Mouse (Mus musculus) lung, embryonic 15.5 days (tissue): ENCODE measurements around the gene Gab1. TPM values are rescaled to one million over a fixed set of nuclear protein-coding genes. Genes with fewer than 3 reads are reported as not detected.
A peak's percentile ranks its signal among the peaks of the same experiment; 100 is the strongest.

Experiments used
- ATAC-seq: fragments of 200-750 bp; cut with Nextera tagmentation; 2 replicates; pipeline ENCODE4 v1.8.0; 2017; ENCODE audit warnings: moderate number of reproducible peaks, borderline replicate concordance; ENCODE audit not compliant: low FRiP score, low TSS enrichment; ENCODE audit errors: extremely low read depth
- H3K27ac ChIP-seq: fragments of 300-500 bp; sonication (generic); 2 replicates; pipeline ENCODE4 v1.5.1; 2015; ENCODE audit warnings: moderate library complexity, mild to moderate bottlenecking, inconsistent platforms
- H3K27me3 ChIP-seq: fragments of 300-500 bp; sonication (generic); 2 replicates; pipeline ENCODE4 v1.6.1; 2015; ENCODE audit warnings: inconsistent platforms
- H3K36me3 ChIP-seq: fragments of 300-500 bp; sonication (generic); 2 replicates; pipeline ENCODE4 v1.6.1; 2015; ENCODE audit warnings: inconsistent platforms
- H3K4me1 ChIP-seq: fragments of 300-500 bp; sonication (generic); 2 replicates; pipeline ENCODE4 v1.6.1; 2015; ENCODE audit warnings: inconsistent platforms
- H3K4me2 ChIP-seq: fragments of 300-500 bp; sonication (generic); 2 replicates; pipeline ENCODE4 v1.6.1; 2015; ENCODE audit warnings: inconsistent platforms, mild to moderate bottlenecking, moderate library complexity
- H3K4me3 ChIP-seq: fragments of 300-500 bp; sonication (generic); 2 replicates; pipeline ENCODE4 v1.5.1; 2015; ENCODE audit warnings: mild to moderate bottlenecking, inconsistent platforms
- H3K9ac ChIP-seq: fragments of 300-500 bp; sonication (generic); 2 replicates; pipeline ENCODE4 v1.6.1; 2015; ENCODE audit warnings: inconsistent platforms
- H3K9me3 ChIP-seq: fragments of 300-500 bp; sonication (generic); 2 replicates; pipeline ENCODE4 v1.6.1; 2016; ENCODE audit warnings: inconsistent platforms
- WGBS: fragments of 180-500 bp; shearing (Covaris S2); methylation state at CpG from one replicate; pipeline ENCODE4 v1.1.7; 2015; 5-methylcytosine and 5-hydroxymethylcytosine counted together
- polyA plus RNA-seq: library from polyadenylated mRNA; unstranded; fragments of >200 nt; fragmentation: Nextera tagmentation; extraction: Ambion mirVana; gene quantifications from 2 replicates; pipeline ENCODE4 v1.2.1, GENCODE M21; 2015

Gene Gab1
- polyA plus RNA-seq, 1 experiment from 2014 or later = 22.2 TPM

GRCm38 (mm10) chr8:80796070-80796469 is 84.2 kb downstream of the Gab1 start:
- peaks cover 10% of the 10 kb centered on the region; the same call in 1 of the 2 replicates for H3K36me3 ChIP-seq
- peaks cover 10% of the 10 kb centered on the region; the same call in 1 of the 2 replicates for H3K4me1 ChIP-seq
- no peaks in the 10 kb centered on the region for H3K9me3 ChIP-seq
- no peak overlapping the region for H3K9ac ChIP-seq
- no peak for ATAC-seq
- no peaks in the 10 kb centered on the region for H3K27me3 ChIP-seq
- no peak overlapping the region for H3K4me3 ChIP-seq
- no peak overlapping the region for H3K4me2 ChIP-seq
- 0 out of 2 replicates have a peak overlapping the region, but pooled peaks have one; percentile 7 for H3K27ac ChIP-seq
- WGBS = 44% methylated on average over 4 of the region's 4 CpGs

GRCm38 (mm10) chr8:80794585-80795509 is 85.5 kb downstream of the Gab1 start:
- ATAC-seq = no peak
- H3K9ac ChIP-seq = no peak overlapping the region
- no peak overlapping the region for H3K27ac ChIP-seq
- no peak overlapping the region for H3K4me3 ChIP-seq
- WGBS = 75% methylated on average over 19 of the region's 19 CpGs
- peaks cover 17% of the 10 kb centered on the region; the same call in 1 of the 2 replicates for H3K36me3 ChIP-seq
- no peak overlapping the region for H3K4me2 ChIP-seq
- no peaks in the 10 kb centered on the region for H3K9me3 ChIP-seq
- peaks cover 12% of the 10 kb centered on the region; the same call in 1 of the 2 replicates for H3K4me1 ChIP-seq
- no peaks in the 10 kb centered on the region for H3K27me3 ChIP-seq

GRCm38 (mm10) chr8:80793791-80794515 is 86.4 kb downstream of the Gab1 start:
- H3K9me3 ChIP-seq = no peaks in the 10 kb centered on the region
- no peak overlapping the region for H3K4me2 ChIP-seq
- no peaks in the 10 kb centered on the region for H3K27me3 ChIP-seq
- H3K9ac ChIP-seq = no peak overlapping the region
- H3K4me1 ChIP-seq = peaks cover 16% of the 10 kb centered on the region; the same call in 1 of the 2 replicates
- ATAC-seq = no peak
- H3K36me3 ChIP-seq = peaks cover 12% of the 10 kb centered on the region; the same call in 1 of the 2 replicates
- no peak overlapping the region for H3K4me3 ChIP-seq
- 65% methylated on average over 11 of the region's 11 CpGs for WGBS
- no peak overlapping the region for H3K27ac ChIP-seq

- 87% methylated on average over 5 of the region's 5 CpGs for WGBS
- H3K9ac ChIP-seq = no peak overlapping the region
- H3K27me3 ChIP-seq = no peaks in the 10 kb centered on the region
- peaks cover 16% of the 10 kb centered on the region; the same call in 1 of the 2 replicates for H3K4me1 ChIP-seq
- ATAC-seq = no peak
- H3K9me3 ChIP-seq = no peaks in the 10 kb centered on the region
- H3K36me3 ChIP-seq = peaks cover 24% of the 10 kb centered on the region
- no peak overlapping the region for H3K27ac ChIP-seq
- no peak overlapping the region for H3K4me3 ChIP-seq
- H3K4me2 ChIP-seq = no peak overlapping the region
These were observed 88.1 kb downstream of the Gab1 start for GRCm38 (mm10) chr8:80792214-80792613.

DNA sequence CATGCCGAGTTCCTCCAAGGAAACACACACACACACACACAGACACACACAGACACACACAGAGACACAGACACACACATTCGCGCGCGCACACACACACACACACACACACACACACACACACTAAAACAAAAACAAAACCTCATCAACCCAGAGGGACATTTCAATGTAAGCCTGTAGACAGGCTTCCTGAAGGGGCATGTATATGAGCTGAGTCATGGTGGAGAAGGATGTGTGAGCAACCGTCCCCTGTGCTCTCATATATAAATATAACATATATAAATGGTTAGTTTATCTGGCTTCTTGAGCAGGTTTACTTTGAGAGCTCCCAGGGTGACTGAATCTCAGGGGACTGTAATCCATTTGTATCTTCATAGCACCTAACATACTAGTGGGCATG is 91.0 kb downstream of the Gab1 start:
- WGBS = 80% methylated on average over 6 of the region's 6 CpGs

DNA sequence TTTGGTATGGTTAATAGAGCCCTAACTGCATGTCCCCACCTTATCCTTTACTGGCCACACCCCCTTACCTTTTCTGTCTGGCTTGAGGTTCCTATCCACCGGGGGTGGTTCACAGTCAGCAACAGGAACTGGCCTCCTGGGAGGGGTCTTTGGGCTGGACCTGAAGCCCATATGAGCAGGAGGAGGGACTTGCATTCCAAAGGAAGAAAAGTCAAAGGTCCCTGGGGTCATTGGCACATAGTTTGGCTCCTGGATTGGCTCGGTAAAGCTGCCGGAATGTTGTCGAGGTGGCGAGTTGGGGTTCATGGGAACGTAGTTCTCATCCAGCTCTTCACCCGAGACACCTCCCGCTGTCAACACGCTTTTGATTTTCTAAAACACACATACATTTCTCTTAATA is 95.8 kb downstream of the Gab1 start:
- H3K9ac ChIP-seq = no peak overlapping the region
- H3K36me3 ChIP-seq = peaks cover 44% of the 10 kb centered on the region
- H3K27ac ChIP-seq = no peak overlapping the region
- 86% methylated on average over 9 of the region's 9 CpGs for WGBS
- no peak overlapping the region for H3K4me3 ChIP-seq
- peaks cover 13% of the 10 kb centered on the region for H3K4me1 ChIP-seq
- no peak for ATAC-seq
- H3K4me2 ChIP-seq = no peak overlapping the region
- no peaks in the 10 kb centered on the region for H3K9me3 ChIP-seq
- H3K27me3 ChIP-seq = no peaks in the 10 kb centered on the region

More for the DNA sequence above, 91.0 kb downstream of the Gab1 start:
- Histone ChIP-seq H3K9ac (no peak overlapping the region), H3K4me3 (no peak overlapping the region), H3K4me1 (0 out of 2 replicates have a peak, but pooled peaks cover 6% of the 10 kb centered on the region), H3K36me3 (peaks cover 30% of the 10 kb centered on the region), H3K27me3 (no peaks in the 10 kb centered on the region), H3K4me2 (no peak overlapping the region), H3K9me3 (no peaks in the 10 kb centered on the region), H3K27ac (no peak overlapping the region)
- no peak for ATAC-seq

GRCm38 (mm10) chr8:80783271-80783670 is 97.0 kb downstream of the Gab1 start:
- H3K27me3 ChIP-seq = no peaks in the 10 kb centered on the region
- H3K4me1 ChIP-seq = peaks cover 11% of the 10 kb centered on the region
- H3K27ac ChIP-seq = no peak overlapping the region
- H3K36me3 ChIP-seq = peaks cover 42% of the 10 kb centered on the region
- no peak overlapping the region for H3K4me3 ChIP-seq
- H3K4me2 ChIP-seq = no peak overlapping the region
- no peak for ATAC-seq
- no peak overlapping the region for H3K9ac ChIP-seq
- 98% methylated on average over 4 of the region's 4 CpGs for WGBS
- H3K9me3 ChIP-seq = no peaks in the 10 kb centered on the region

DNA sequence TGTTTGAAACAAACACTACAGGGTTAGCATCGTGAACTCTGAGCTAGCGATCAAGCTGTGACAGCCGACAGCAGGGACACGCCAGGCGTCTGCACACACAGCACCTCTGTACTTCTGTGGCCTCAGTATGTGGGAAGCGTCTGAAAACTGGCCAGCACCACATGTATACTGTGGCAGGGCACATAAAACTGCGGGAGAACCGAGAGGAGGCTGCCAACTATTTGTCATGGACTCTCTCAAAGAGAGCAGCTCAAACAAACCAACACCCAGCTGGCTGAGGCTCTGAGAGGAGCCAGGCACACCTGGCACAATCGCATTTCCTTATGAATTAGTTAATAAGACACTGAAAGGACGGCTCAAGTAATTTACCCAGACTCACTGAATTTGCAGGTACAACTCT is 99.0 kb downstream of the Gab1 start:
- H3K4me2 ChIP-seq = no peak overlapping the region; the same call in 1 of the 2 replicates
- peaks cover 11% of the 10 kb centered on the region for H3K4me1 ChIP-seq
- H3K36me3 ChIP-seq = peaks cover 47% of the 10 kb centered on the region
- no peak overlapping the region for H3K4me3 ChIP-seq
- no peak overlapping the region for H3K9ac ChIP-seq
- peak overlapping the region; percentile 73 for H3K27ac ChIP-seq
- WGBS = 29% methylated on average over 10 of the region's 10 CpGs
- ATAC-seq = peak; percentile 74
- no peaks in the 10 kb centered on the region for H3K27me3 ChIP-seq
- no peaks in the 10 kb centered on the region for H3K9me3 ChIP-seq

DNA sequence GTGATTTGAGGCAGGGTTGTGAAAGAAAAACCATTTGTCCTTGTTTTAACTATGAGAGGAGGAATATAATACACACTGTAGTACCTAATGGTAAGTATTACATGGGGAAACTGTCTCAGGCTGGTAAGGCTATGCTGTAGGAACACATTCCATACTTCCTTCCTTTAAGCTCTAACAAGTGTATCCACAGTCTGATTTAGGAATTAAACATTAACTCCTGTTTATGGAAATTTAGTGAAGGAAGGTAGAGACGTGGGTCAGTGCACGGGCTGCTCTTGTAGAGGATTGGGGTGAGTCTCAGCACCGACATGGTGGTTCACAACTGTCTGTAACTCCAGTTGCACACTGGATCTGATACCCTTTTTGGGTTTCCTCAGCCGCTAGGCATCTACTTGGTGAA is 100.0 kb downstream of the Gab1 start:
- 79% methylated on average over 4 of the region's 4 CpGs for WGBS
- ATAC-seq = no peak
- peaks cover 50% of the 10 kb centered on the region for H3K36me3 ChIP-seq

GRCm38 (mm10) chr8:80776436-80776835 is 103.9 kb downstream of the Gab1 start:
- ATAC-seq = no peak
- 60% methylated on average over 8 of the region's 8 CpGs for WGBS
- no peak overlapping the region for H3K4me2 ChIP-seq
- peaks cover 48% of the 10 kb centered on the region for H3K36me3 ChIP-seq
- no peak overlapping the region for H3K4me3 ChIP-seq
- no peak overlapping the region for H3K27ac ChIP-seq
- H3K4me1 ChIP-seq = peaks cover 10% of the 10 kb centered on the region
- no peaks in the 10 kb centered on the region for H3K27me3 ChIP-seq
- no peak overlapping the region for H3K9ac ChIP-seq
- no peaks in the 10 kb centered on the region for H3K9me3 ChIP-seq

More for the DNA sequence above, 100.0 kb downstream of the Gab1 start:
- Histone ChIP-seq H3K9ac (no peak overlapping the region), H3K4me1 (peaks cover 11% of the 10 kb centered on the region), H3K27ac (peak overlapping the region; percentile 32; the same call in 1 of the 2 replicates), H3K4me2 (no peak overlapping the region), H3K9me3 (no peaks in the 10 kb centered on the region), H3K4me3 (no peak overlapping the region), H3K27me3 (no peaks in the 10 kb centered on the region)

DNA sequence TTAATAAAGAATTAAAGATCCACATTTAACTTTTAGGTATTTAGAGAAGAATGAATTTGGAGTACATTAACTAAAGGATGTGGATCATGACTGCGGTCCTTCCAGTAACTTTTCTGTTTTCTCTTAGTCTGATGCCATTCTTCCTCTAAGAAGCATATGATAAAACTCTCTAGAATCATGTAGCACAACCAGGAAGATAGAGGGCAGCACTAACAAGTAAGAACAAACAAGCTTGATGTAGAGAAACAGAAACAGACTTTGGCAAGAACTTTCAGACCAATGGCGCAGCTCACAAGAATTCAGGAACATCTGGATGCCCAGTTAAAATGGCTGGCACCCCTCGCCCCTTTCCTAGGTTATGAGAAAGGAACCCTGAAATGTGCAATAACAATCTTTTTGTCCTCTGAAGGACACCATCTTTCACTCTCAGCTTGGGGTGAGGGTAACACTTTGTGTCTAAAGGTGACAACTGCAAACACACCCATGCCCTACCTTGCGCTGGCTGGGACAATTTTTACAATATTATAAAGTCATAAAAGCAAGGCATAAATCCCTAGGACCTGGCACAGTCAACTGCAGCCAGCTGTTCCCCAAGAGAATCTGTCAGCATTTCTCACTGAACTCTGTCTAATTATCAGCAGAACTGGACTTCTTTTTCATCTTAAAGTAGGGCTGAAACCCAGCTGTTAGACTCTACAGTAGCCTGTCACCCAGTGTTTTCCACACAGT is 107.4 kb downstream of the Gab1 start:
- peak; percentile 57; the same call in 1 of the 2 replicates for ATAC-seq
- Histone ChIP-seq H3K4me1 (no peaks in the 10 kb centered on the region), H3K36me3 (peaks cover 64% of the 10 kb centered on the region), H3K4me2 (no peak overlapping the region), H3K4me3 (no peak overlapping the region), H3K27me3 (no peaks in the 10 kb centered on the region), H3K27ac (no peak overlapping the region), H3K9me3 (no peaks in the 10 kb centered on the region), H3K9ac (no peak overlapping the region)
- 86% methylated on average over 4 of the region's 4 CpGs for WGBS
